Mouse (Mus musculus) kidney, embryonic 14.5 days (tissue): ENCODE results near the gene Myl7. TPM values are rescaled to one million over a fixed set of nuclear protein-coding genes. Genes with fewer than 3 reads are reported as not detected.

Source experiments
- polyA plus RNA-seq: library from polyadenylated mRNA; unstranded; fragments of >200 nt; fragmentation: Nextera tagmentation; extraction: Ambion mirVana; gene quantifications from 2 replicates; pipeline ENCODE4 v1.2.1, GENCODE M21; 2014

Gene Myl7
- polyA plus RNA-seq, 1 experiment from 2014 or later: 1.5 TPM

Other genes starting within 250 kb of the Myl7 start
- gene Mrps24, start 183.1 kb downstream of the Myl7 start, polyA plus RNA-seq: 206 and 264 TPM in 2 replicates
- gene Urgcp, start 136.4 kb downstream of the Myl7 start, polyA plus RNA-seq: 9.9 and 15.1 TPM in 2 replicates
- gene Dbnl, start 110.3 kb downstream of the Myl7 start, polyA plus RNA-seq: 93.7 and 113 TPM in 2 replicates
- gene Pgam2, start 95.0 kb downstream of the Myl7 start, polyA plus RNA-seq: 3.3 and 4.4 TPM in 2 replicates
- gene Polm, start 60.8 kb downstream of the Myl7 start, polyA plus RNA-seq: 6.6 and 9.1 TPM in 2 replicates
- gene Aebp1, start 36.8 kb downstream of the Myl7 start, polyA plus RNA-seq: 16.7 and 30.7 TPM in 2 replicates
- 116 and 128 TPM in 2 replicates for gene Pold2, start 20.5 kb downstream of the Myl7 start, polyA plus RNA-seq
- 1.5 and 2.0 TPM in 2 replicates for gene Gck, start 51.3 kb upstream of the Myl7 start, polyA plus RNA-seq
- gene Ykt6, start 56.9 kb upstream of the Myl7 start, polyA plus RNA-seq: 23.1 and 34.4 TPM in 2 replicates
- 4.2 and 4.4 TPM in 2 replicates for gene Camk2b, start 167.6 kb upstream of the Myl7 start, polyA plus RNA-seq